Mouse (Mus musculus): ENCODE results near the gene Rnls.

Rnls gene

GRCm38 (mm10) chr19:33102783-33103139, 289.3 kb downstream of the Rnls start:
- no peak for DNase-seq (ENCODE audit: low spot score)

GRCm38 (mm10) chr19:33102008-33102782, 289.9 kb downstream of the Rnls start:
- DNase-seq (ENCODE audit: low spot score): no peak

- peak; percentile 9 for DNase-seq (ENCODE audit: low spot score)
Observed at GRCm38 (mm10) chr19:33101093-33102007, 290.7 kb downstream of the Rnls start.

- DNase-seq (ENCODE audit: low spot score): no peak
Observed at GRCm38 (mm10) chr19:33100598-33100997, 291.5 kb downstream of the Rnls start.

- peak; percentile 33 for DNase-seq (ENCODE audit: low spot score)
Observed at GRCm38 (mm10) chr19:33100031-33100430, 292.1 kb downstream of the Rnls start.

GRCm38 (mm10) chr19:33099201-33099788, 292.8 kb downstream of the Rnls start:
- DNase-seq (ENCODE audit: low spot score): no peak

GRCm38 (mm10) chr19:33097691-33098090, 294.4 kb downstream of the Rnls start:
- DNase-seq (ENCODE audit: low spot score): no peak

GRCm38 (mm10) chr19:33096581-33096980, 295.5 kb downstream of the Rnls start:
- no peak for DNase-seq (ENCODE audit: low spot score)

- no peak for DNase-seq (ENCODE audit: low spot score)
Observed at GRCm38 (mm10) chr19:33092575-33092974, 299.5 kb downstream of the Rnls start.

- DNase-seq (ENCODE audit: low spot score): no peak
Observed at GRCm38 (mm10) chr19:33091324-33091723, 300.8 kb downstream of the Rnls start.

GRCm38 (mm10) chr19:33088868-33089267, 303.2 kb downstream of the Rnls start:
- DNase-seq (ENCODE audit: low spot score): no peak

GRCm38 (mm10) chr19:33087961-33088360, 304.1 kb downstream of the Rnls start:
- no peak for DNase-seq (ENCODE audit: low spot score)

All from ovary, adult 18-20 months (tissue).